In genomic region chr4:138555531-138555930, GRCm38 (mm10) we compare ENCODE assay signal across 8 mouse cellular contexts.
DNase-seq lines count a peak whose midpoint lies in the region; ATAC-seq and TF ChIP-seq lines count a peak whose summit lies in the region.

No protein-coding gene starts in this region.

- peaks cover 54% of the 10 kb centered on the region for H3K27me3 ChIP-seq in embryonic facial prominence, embryonic 13.5 days
- peaks cover 61% of the 10 kb centered on the region for H3K27me3 ChIP-seq in heart, embryonic 11.5 days (ENCODE audit: control insufficient read depth, insufficient read depth, low read length)
- H3K27me3 ChIP-seq in kidney, embryonic 14.5 days (ENCODE audit: control insufficient read depth, insufficient read depth, low read length), result peaks cover 16% of the 10 kb centered on the region
- H3K27me3 ChIP-seq in lung, embryonic 15.5 days, result peaks cover 42% of the 10 kb centered on the region
- peaks cover 28% of the 10 kb centered on the region for H3K27me3 ChIP-seq in liver, postnatal 0 days (ENCODE audit: insufficient read depth, low read length)

- H3K4me2 ChIP-seq in embryonic facial prominence, embryonic 13.5 days, result peak overlapping the region; percentile 52
- H3K4me2 ChIP-seq in heart, embryonic 11.5 days, result peak overlapping the region; percentile 41
- peak overlapping the region; percentile 39 for H3K4me2 ChIP-seq in kidney, embryonic 14.5 days (replicated peaks; ENCODE audit: low read depth, low read length)
- H3K4me2 ChIP-seq in lung, embryonic 15.5 days, result peak overlapping the region; percentile 49
- no peak overlapping the region for H3K4me2 ChIP-seq in liver, postnatal 0 days (ENCODE audit: low read depth, low read length)

- no peak for ATAC-seq in embryonic facial prominence, embryonic 13.5 days (ENCODE audit: insufficient number of reproducible peaks, insufficient read depth, low FRiP score, low TSS enrichment, low read depth)
- ATAC-seq in heart, embryonic 11.5 days (replicated peaks; ENCODE audit: insufficient number of reproducible peaks, low FRiP score, low TSS enrichment), result no peak
- 0 out of 2 replicates have a peak, but pooled peaks have one; percentile 33 for ATAC-seq in kidney, embryonic 14.5 days (ENCODE audit: low FRiP score, low TSS enrichment)
- ATAC-seq in lung, embryonic 15.5 days (ENCODE audit: borderline replicate concordance, extremely low read depth, low FRiP score, low TSS enrichment), result peak; percentile 43; the same call in 1 of the 2 replicates
- ATAC-seq in liver, postnatal 0 days, result no peak

- 2% methylated on average over 19 of the region's 19 CpGs for WGBS in embryonic facial prominence, embryonic 13.5 days
- 3% methylated on average over 18 of the region's 19 CpGs for WGBS in heart, embryonic 11.5 days (ENCODE audit: insufficient replicate concordance)
- 2% methylated on average over 19 of the region's 19 CpGs for WGBS in kidney, embryonic 14.5 days
- WGBS in lung, embryonic 15.5 days, result 3% methylated on average over 19 of the region's 19 CpGs
- WGBS in liver, postnatal 0 days (ENCODE audit: insufficient replicate concordance), result 4% methylated on average over 19 of the region's 19 CpGs

- no peak overlapping the region for H3K9ac ChIP-seq in embryonic facial prominence, embryonic 13.5 days
- no peak overlapping the region for H3K9ac ChIP-seq in heart, embryonic 11.5 days (ENCODE audit: low read depth, low read length)
- H3K9ac ChIP-seq in kidney, embryonic 14.5 days (ENCODE audit: low read depth, low read length), result peak overlapping the region; percentile 40; the same call in 1 of the 2 replicates
- H3K9ac ChIP-seq in lung, embryonic 15.5 days, result no peak overlapping the region
- H3K9ac ChIP-seq in liver, postnatal 0 days (replicated peaks), result no peak overlapping the region

- H3K9me3 ChIP-seq in embryonic facial prominence, embryonic 13.5 days, result no peaks in the 10 kb centered on the region
- H3K9me3 ChIP-seq in heart, embryonic 11.5 days (replicated peaks; ENCODE audit: control insufficient read depth, low read length), result no peaks in the 10 kb centered on the region
- H3K9me3 ChIP-seq in kidney, embryonic 14.5 days (ENCODE audit: control insufficient read depth, low read length), result no peaks in the 10 kb centered on the region
- H3K9me3 ChIP-seq in lung, embryonic 15.5 days, result no peaks in the 10 kb centered on the region
- no peaks in the 10 kb centered on the region for H3K9me3 ChIP-seq in liver, postnatal 0 days (ENCODE audit: low read length)

- peaks cover 16% of the 10 kb centered on the region for H3K4me1 ChIP-seq in embryonic facial prominence, embryonic 13.5 days
- no peaks in the 10 kb centered on the region for H3K4me1 ChIP-seq in heart, embryonic 11.5 days (ENCODE audit: control insufficient read depth, insufficient read depth, low read length)
- peaks cover 26% of the 10 kb centered on the region for H3K4me1 ChIP-seq in kidney, embryonic 14.5 days (ENCODE audit: control insufficient read depth, insufficient read depth, low read length)
- peaks cover 16% of the 10 kb centered on the region for H3K4me1 ChIP-seq in lung, embryonic 15.5 days
- no peaks in the 10 kb centered on the region for H3K4me1 ChIP-seq in liver, postnatal 0 days (ENCODE audit: insufficient read depth)

- no peaks in the 10 kb centered on the region for H3K36me3 ChIP-seq in embryonic facial prominence, embryonic 13.5 days
- no peaks in the 10 kb centered on the region for H3K36me3 ChIP-seq in heart, embryonic 11.5 days (ENCODE audit: control insufficient read depth, insufficient read depth, low read length)
- H3K36me3 ChIP-seq in kidney, embryonic 14.5 days (ENCODE audit: control insufficient read depth, insufficient read depth, low read length), result no peaks in the 10 kb centered on the region
- H3K36me3 ChIP-seq in lung, embryonic 15.5 days, result no peaks in the 10 kb centered on the region
- H3K36me3 ChIP-seq in liver, postnatal 0 days (replicated peaks; ENCODE audit: insufficient read depth, low read length), result no peaks in the 10 kb centered on the region

- no peak overlapping the region for H3K27ac ChIP-seq in embryonic facial prominence, embryonic 13.5 days
- H3K27ac ChIP-seq in heart, embryonic 11.5 days (ENCODE audit: low read depth, low read length), result no peak overlapping the region
- H3K27ac ChIP-seq in kidney, embryonic 14.5 days (ENCODE audit: low read depth, low read length), result no peak overlapping the region
- no peak overlapping the region for H3K27ac ChIP-seq in lung, embryonic 15.5 days
- H3K27ac ChIP-seq in liver, postnatal 0 days (ENCODE audit: low read depth), result no peak overlapping the region

- no peak for TF ChIP-seq CTCF in liver, postnatal 0 days (IDR thresholded peaks at IDR 0.05; ENCODE audit: low read depth)

- peak overlapping the region; percentile 27 for H3K4me3 ChIP-seq in embryonic facial prominence, embryonic 13.5 days
- H3K4me3 ChIP-seq in heart, embryonic 11.5 days (ENCODE audit: low read depth, low read length), result no peak overlapping the region; the same call in 1 of the 2 replicates
- H3K4me3 ChIP-seq in kidney, embryonic 14.5 days (ENCODE audit: low read length), result peak overlapping the region; percentile 20
- peak overlapping the region; percentile 18 for H3K4me3 ChIP-seq in lung, embryonic 15.5 days
- no peak overlapping the region for H3K4me3 ChIP-seq in liver, postnatal 0 days (ENCODE audit: low read depth, low read length)

- no peak for TF ChIP-seq EP300 in liver, postnatal 0 days (IDR thresholded peaks at IDR 0.05; ENCODE audit: low read depth)

- DNase-seq in adrenal gland, postnatal 36 days, result peak; percentile 26 to 51
- peak; percentile 36 to 68 for DNase-seq in right cerebral cortex, postnatal 36 days (ENCODE audit: low spot score in 2 of 2)
- DNase-seq in liver, postnatal 0 days, result no peak
- no peak for DNase-seq in yolk sac, embryonic 10.5 days (ENCODE audit: low spot score)

Comparison
In these comparisons a context has a peak if more than half of its experiments do, and no peak if none do; other contexts are left out.
1. DNase-seq: peak in adrenal gland, postnatal 36 days (2 of 2) and right cerebral cortex, postnatal 36 days (2 of 2); none in liver, postnatal 0 days (single experiment) and yolk sac, embryonic 10.5 days (single experiment).
2. ATAC-seq: peak in kidney, embryonic 14.5 days (single experiment) and lung, embryonic 15.5 days (single experiment); none in embryonic facial prominence, embryonic 13.5 days (single experiment), heart, embryonic 11.5 days (single experiment) and liver, postnatal 0 days (single experiment).
3. H3K4me3 ChIP-seq: peak in embryonic facial prominence, embryonic 13.5 days (single experiment), kidney, embryonic 14.5 days (single experiment) and lung, embryonic 15.5 days (single experiment); none in heart, embryonic 11.5 days (single experiment) and liver, postnatal 0 days (single experiment).